Mouse (Mus musculus) hindbrain, embryonic 14.5 days (tissue): ENCODE data around the gene Susd3. TPM values are rescaled to one million over a fixed set of nuclear protein-coding genes. Genes with fewer than 3 reads are reported as not detected.

ENCODE experiments used
- ATAC-seq: fragments of 200-750 bp; cut with Nextera tagmentation; 2 replicates; pipeline ENCODE4 v1.8.0; 2017; ENCODE audit warnings: moderate number of reproducible peaks, mild to moderate bottlenecking, moderate TSS enrichment, moderate library complexity; ENCODE audit not compliant: low FRiP score
- DNase-seq: peaks from one replicate; pipeline ENCODE4 v3.0.0-alpha.2; 2015; ENCODE audit warnings: low spot score
- H3K27ac ChIP-seq: fragments of 300-500 bp; sonication (generic); 2 replicates; pipeline ENCODE4 v1.5.1; 2014; ENCODE audit warnings: mild to moderate bottlenecking, moderate library complexity
- H3K27me3 ChIP-seq: fragments of 300-500 bp; sonication (generic); 2 replicates; pipeline ENCODE4 v1.6.1; 2014; ENCODE audit warnings: mild to moderate bottlenecking, low read length, mixed read lengths; ENCODE audit not compliant: control insufficient read depth, insufficient read depth
- H3K36me3 ChIP-seq: fragments of 300-500 bp; sonication (generic); replicated peaks from 2 replicates; pipeline ENCODE4 v1.6.1; 2014; ENCODE audit not compliant: control insufficient read depth, insufficient read depth
- H3K4me1 ChIP-seq: fragments of 300-500 bp; sonication (generic); replicated peaks from 2 replicates; pipeline ENCODE4 v1.6.1; 2014; ENCODE audit warnings: antibody characterized with exemption, low read length, mixed read lengths; ENCODE audit not compliant: control insufficient read depth, insufficient read depth
- H3K4me2 ChIP-seq: fragments of 300-500 bp; sonication (generic); replicated peaks from 2 replicates; pipeline ENCODE4 v1.6.1; 2014; ENCODE audit warnings: mild to moderate bottlenecking, moderate library complexity
- H3K4me3 ChIP-seq: fragments of 300-500 bp; sonication (generic); replicated peaks from 2 replicates; pipeline ENCODE4 v1.5.1; 2014; ENCODE audit warnings: mild to moderate bottlenecking, low read length
- H3K9ac ChIP-seq: fragments of 300-500 bp; sonication (generic); 2 replicates; pipeline ENCODE4 v1.6.1; 2014
- H3K9me3 ChIP-seq: fragments of 300-500 bp; sonication (generic); 2 replicates; pipeline ENCODE4 v1.6.1; 2016; ENCODE audit warnings: low read length; ENCODE audit not compliant: control insufficient read depth
- WGBS: fragments of 180-500 bp; shearing (Covaris S2); extraction: QIAGEN DNeasy Blood & Tissue Kit; methylation state at CpG from one replicate; pipeline ENCODE4 v1.1.7; 2014; 5-methylcytosine and 5-hydroxymethylcytosine counted together
- polyA plus RNA-seq: library from polyadenylated mRNA; unstranded; fragments of >200 nt; fragmentation: Nextera tagmentation; extraction: Ambion mirVana; gene quantifications from 2 replicates; pipeline ENCODE4 v1.2.1, GENCODE M21; 2014

Susd3 gene
- polyA plus RNA-seq, 1 experiment from 2014 or later = 0.98 TPM

- H3K9me3 ChIP-seq = no peaks in the 10 kb centered on the region
- WGBS = 71% methylated on average over 5 of the region's 5 CpGs
- H3K4me3 ChIP-seq = no peak overlapping the region
- no peaks in the 10 kb centered on the region for H3K27me3 ChIP-seq
- DNase-seq (no peak), ATAC-seq (no peak)
- H3K27ac ChIP-seq = no peak overlapping the region
- no peaks in the 10 kb centered on the region for H3K4me1 ChIP-seq
- H3K4me2 ChIP-seq = no peak overlapping the region
- no peaks in the 10 kb centered on the region for H3K36me3 ChIP-seq
- H3K9ac ChIP-seq = no peak overlapping the region
These were observed 23.6 kb upstream of the Susd3 start for GRCm38 (mm10) chr13:49271831-49272765.

GRCm38 (mm10) chr13:49270500-49270899 is 22.0 kb upstream of the Susd3 start:
- Histone ChIP-seq H3K4me3 (no peak overlapping the region), H3K27ac (no peak overlapping the region), H3K4me1 (no peaks in the 10 kb centered on the region), H3K27me3 (no peaks in the 10 kb centered on the region), H3K4me2 (no peak overlapping the region), H3K36me3 (no peaks in the 10 kb centered on the region), H3K9ac (no peak overlapping the region), H3K9me3 (no peaks in the 10 kb centered on the region)
- 91% methylated on average over 8 of the region's 8 CpGs for WGBS
- ATAC-seq (no peak), DNase-seq (no peak)

GRCm38 (mm10) chr13:49267645-49268044 is 19.1 kb upstream of the Susd3 start:
- Histone ChIP-seq H3K36me3 (no peaks in the 10 kb centered on the region), H3K9ac (no peak overlapping the region), H3K27ac (no peak overlapping the region), H3K9me3 (no peaks in the 10 kb centered on the region), H3K4me3 (no peak overlapping the region), H3K27me3 (no peaks in the 10 kb centered on the region), H3K4me2 (no peak overlapping the region), H3K4me1 (no peaks in the 10 kb centered on the region)
- 76% methylated on average over 2 of the region's 2 CpGs for WGBS
- DNase-seq = no peak
- no peak for ATAC-seq

GRCm38 (mm10) chr13:49260036-49260722 is 11.7 kb upstream of the Susd3 start:
- Histone ChIP-seq H3K4me3 (no peak overlapping the region), H3K27ac (no peak overlapping the region), H3K36me3 (no peaks in the 10 kb centered on the region), H3K9ac (no peak overlapping the region), H3K4me1 (no peaks in the 10 kb centered on the region), H3K9me3 (no peaks in the 10 kb centered on the region), H3K27me3 (no peaks in the 10 kb centered on the region), H3K4me2 (no peak overlapping the region)
- 83% methylated on average over 15 of the region's 15 CpGs for WGBS
- ATAC-seq (no peak), DNase-seq (no peak)

- WGBS = 91% methylated on average over 3 of the region's 3 CpGs
- H3K4me1 ChIP-seq = no peaks in the 10 kb centered on the region
- H3K27ac ChIP-seq = no peak overlapping the region
- no peaks in the 10 kb centered on the region for H3K9me3 ChIP-seq
- H3K36me3 ChIP-seq = no peaks in the 10 kb centered on the region
- no peak for ATAC-seq
- H3K4me2 ChIP-seq = no peak overlapping the region
- no peak for DNase-seq
- H3K9ac ChIP-seq = no peak overlapping the region
- no peak overlapping the region for H3K4me3 ChIP-seq
- H3K27me3 ChIP-seq = no peaks in the 10 kb centered on the region
These were observed 9.4 kb upstream of the Susd3 start for GRCm38 (mm10) chr13:49257819-49258313.

GRCm38 (mm10) chr13:49252746-49253145 is 4.2 kb upstream of the Susd3 start:
- no peak for ATAC-seq

GRCm38 (mm10) chr13:49252113-49252512 is 3.6 kb upstream of the Susd3 start:
- Histone ChIP-seq H3K9me3 (no peaks in the 10 kb centered on the region), H3K27ac (no peak overlapping the region), H3K4me2 (no peak overlapping the region), H3K4me3 (no peak overlapping the region), H3K4me1 (no peaks in the 10 kb centered on the region), H3K36me3 (no peaks in the 10 kb centered on the region), H3K27me3 (peaks cover 19% of the 10 kb centered on the region), H3K9ac (no peak overlapping the region)
- 70% methylated on average over 2 of the region's 2 CpGs for WGBS
- DNase-seq (no peak), ATAC-seq (no peak)

More at GRCm38 (mm10) chr13:49252746-49253145, 4.2 kb upstream of the Susd3 start:
- no peaks in the 10 kb centered on the region for H3K9me3 ChIP-seq
- H3K27me3 ChIP-seq = peaks cover 13% of the 10 kb centered on the region
- WGBS = 88% methylated on average over 13 of the region's 13 CpGs
- no peak overlapping the region for H3K27ac ChIP-seq
- H3K4me2 ChIP-seq = no peak overlapping the region
- H3K36me3 ChIP-seq = no peaks in the 10 kb centered on the region
- no peaks in the 10 kb centered on the region for H3K4me1 ChIP-seq
- H3K4me3 ChIP-seq = no peak overlapping the region
- DNase-seq = no peak
- H3K9ac ChIP-seq = no peak overlapping the region

- H3K9ac ChIP-seq = no peak overlapping the region
- peaks cover 30% of the 10 kb centered on the region for H3K27me3 ChIP-seq
- H3K27ac ChIP-seq = no peak overlapping the region
- no peaks in the 10 kb centered on the region for H3K36me3 ChIP-seq
- no peaks in the 10 kb centered on the region for H3K9me3 ChIP-seq
- WGBS = 35% methylated on average over 4 of the region's 4 CpGs
- no peak overlapping the region for H3K4me2 ChIP-seq
- DNase-seq = no peak
- H3K4me1 ChIP-seq = no peaks in the 10 kb centered on the region
- ATAC-seq = no peak
- H3K4me3 ChIP-seq = no peak overlapping the region
These were observed 2.4 kb upstream of the Susd3 start for GRCm38 (mm10) chr13:49250716-49251517.

GRCm38 (mm10) chr13:49249634-49250033 is 1.1 kb upstream of the Susd3 start:
- Histone ChIP-seq H3K9me3 (no peaks in the 10 kb centered on the region), H3K27ac (no peak overlapping the region), H3K4me1 (no peaks in the 10 kb centered on the region), H3K4me3 (no peak overlapping the region), H3K36me3 (no peaks in the 10 kb centered on the region), H3K9ac (no peak overlapping the region), H3K4me2 (no peak overlapping the region), H3K27me3 (peaks cover 30% of the 10 kb centered on the region)
- no peak for DNase-seq
- WGBS = 76% methylated on average over 2 of the region's 2 CpGs
- no peak for ATAC-seq
